Mouse (Mus musculus): ENCODE data around the gene Ehbp1. TPM values are rescaled to one million over a fixed set of nuclear protein-coding genes. Genes with fewer than 3 reads are reported as not detected.

The Ehbp1 gene
- total and polyA plus RNA-seq, 2 experiments from 2014 or later = 12.0 to 45.6 TPM

DNA sequence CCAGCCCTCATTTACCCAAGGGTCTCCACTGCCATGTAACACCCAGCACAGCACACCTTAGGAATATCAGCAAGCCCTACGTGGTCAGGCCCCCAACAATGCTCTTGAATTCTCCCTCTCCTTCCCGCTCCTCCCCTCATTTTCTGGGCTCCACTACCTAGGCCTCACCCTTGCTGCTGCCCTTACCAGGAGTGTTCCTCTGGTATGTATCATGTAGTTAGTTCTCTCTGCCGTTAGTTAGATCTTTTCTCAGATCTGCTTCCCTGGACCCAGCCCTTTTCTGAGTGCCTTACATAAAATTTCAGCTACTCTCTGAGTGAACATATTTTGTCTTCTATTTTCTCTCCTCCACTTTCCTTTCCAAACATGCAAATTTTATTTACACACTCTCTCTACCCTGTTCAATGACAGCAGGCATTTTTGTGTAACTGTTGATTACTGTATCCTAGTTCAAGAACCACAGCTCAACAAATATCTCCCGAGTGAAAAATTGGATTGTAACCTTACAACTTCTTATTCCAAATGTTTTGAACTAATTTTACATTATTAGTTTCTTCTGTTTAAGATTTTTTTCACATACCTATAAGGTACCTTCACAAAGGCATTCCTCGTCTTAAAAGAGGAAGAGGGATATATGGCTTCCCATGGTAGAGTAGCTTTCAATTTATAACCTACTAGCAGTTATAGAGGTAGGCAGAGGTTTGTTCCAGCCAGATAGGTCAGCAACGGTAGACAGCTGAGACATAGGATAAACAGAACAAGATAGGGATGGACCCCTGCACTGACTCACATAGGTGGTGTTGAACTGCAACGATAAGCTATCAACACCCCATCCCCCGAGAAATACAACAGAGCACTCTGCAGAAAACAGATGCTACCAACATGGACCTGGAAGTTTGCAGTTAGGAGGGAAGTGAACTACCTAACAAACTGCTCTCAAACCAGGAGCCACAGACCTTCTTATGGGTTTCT lies 160.3 kb downstream of the Ehbp1 start:
- H3K27ac ChIP-seq (ENCODE audit: low read depth, low read length) = no peak overlapping the region
- 89% methylated on average over 8 of the region's 8 CpGs for whole genome bisulfite sequencing
- no peak overlapping the region for H3K4me2 ChIP-seq (ENCODE audit: low read depth)
- no peaks in the 10 kb centered on the region for H3K9me3 ChIP-seq (ENCODE audit: low read length)
- H3K4me1 ChIP-seq (ENCODE audit: insufficient read depth) = no peaks in the 10 kb centered on the region
- H3K4me3 ChIP-seq (ENCODE audit: low read depth, low read length) = no peak overlapping the region
- H3K27me3 ChIP-seq (ENCODE audit: insufficient read depth, low read length) = no peaks in the 10 kb centered on the region
- ATAC-seq (no peak), DNase-seq (no peak)
- H3K36me3 ChIP-seq (ENCODE audit: insufficient read depth) = no peaks in the 10 kb centered on the region
- TF ChIP-seq CTCF (IDR thresholded peaks at IDR 0.05; ENCODE audit: low read depth) = no peak
- no peak overlapping the region for H3K9ac ChIP-seq

DNA sequence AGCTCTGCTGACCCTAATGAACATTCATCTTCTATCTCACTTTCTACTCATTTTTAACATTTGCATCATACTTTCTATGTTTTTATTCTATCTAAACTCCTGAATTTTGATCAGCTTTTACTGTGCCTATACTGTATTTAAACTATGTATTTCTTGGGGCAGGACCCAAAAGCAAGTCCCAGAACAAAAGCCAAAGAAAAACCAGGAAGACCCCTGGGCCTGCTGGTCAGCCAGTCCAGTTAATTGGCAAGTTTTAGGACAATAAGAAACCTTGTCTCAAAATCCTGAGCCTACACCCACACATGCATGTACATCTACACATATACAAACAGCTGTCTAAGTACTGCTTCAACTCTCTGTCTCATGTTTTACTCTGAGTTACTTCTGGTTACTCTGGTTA lies 161.9 kb downstream of the Ehbp1 start:
- no peak for DNase-seq
- ATAC-seq = no peak

DNA sequence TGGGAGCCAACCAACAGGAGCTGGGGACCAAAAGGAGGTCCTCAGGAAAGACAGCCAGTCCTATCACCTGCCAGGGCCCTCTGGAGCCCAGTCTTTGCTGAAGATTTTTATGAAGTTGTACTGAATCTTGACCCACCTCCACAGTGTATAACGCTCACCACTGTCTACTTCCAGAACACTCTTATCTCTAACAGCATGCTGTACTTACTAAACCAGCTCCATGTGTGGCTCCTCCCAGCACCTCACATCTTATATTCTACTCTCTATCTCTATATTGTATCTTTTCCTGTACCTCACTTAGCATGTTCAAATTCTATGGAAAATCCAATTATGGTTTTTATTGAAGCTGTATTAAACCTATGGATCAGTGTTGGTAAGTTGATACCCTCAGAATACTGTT lies 163.5 kb downstream of the Ehbp1 start:
- ATAC-seq = no peak
- Histone ChIP-seq H3K27ac (ENCODE audit: low read depth, low read length) (no peak overlapping the region), H3K4me3 (ENCODE audit: low read depth, low read length) (no peak overlapping the region), H3K9me3 (ENCODE audit: low read length) (no peaks in the 10 kb centered on the region), H3K9ac (no peak overlapping the region), H3K36me3 (ENCODE audit: insufficient read depth) (no peaks in the 10 kb centered on the region), H3K27me3 (ENCODE audit: insufficient read depth, low read length) (no peaks in the 10 kb centered on the region), H3K4me1 (ENCODE audit: insufficient read depth) (no peaks in the 10 kb centered on the region), H3K4me2 (ENCODE audit: low read depth) (no peak overlapping the region)
- no peak for TF ChIP-seq CTCF (IDR thresholded peaks at IDR 0.05; ENCODE audit: low read depth)
- no peak for DNase-seq
- 100% methylated on average over 1 of the region's 1 CpGs for WGBS

More for the DNA sequence above, 161.9 kb downstream of the Ehbp1 start:
- H3K9ac ChIP-seq = no peak overlapping the region
- no peak overlapping the region for H3K4me3 ChIP-seq (ENCODE audit: low read depth, low read length)
- TF ChIP-seq CTCF (IDR thresholded peaks at IDR 0.05; ENCODE audit: low read depth) = no peak
- H3K4me1 ChIP-seq (ENCODE audit: insufficient read depth) = no peaks in the 10 kb centered on the region
- H3K36me3 ChIP-seq (ENCODE audit: insufficient read depth) = no peaks in the 10 kb centered on the region
- no peak overlapping the region for H3K27ac ChIP-seq (ENCODE audit: low read depth, low read length)
- H3K4me2 ChIP-seq (ENCODE audit: low read depth) = no peak overlapping the region
- no peaks in the 10 kb centered on the region for H3K27me3 ChIP-seq (ENCODE audit: insufficient read depth, low read length)
- H3K9me3 ChIP-seq (ENCODE audit: low read length) = no peaks in the 10 kb centered on the region

DNA sequence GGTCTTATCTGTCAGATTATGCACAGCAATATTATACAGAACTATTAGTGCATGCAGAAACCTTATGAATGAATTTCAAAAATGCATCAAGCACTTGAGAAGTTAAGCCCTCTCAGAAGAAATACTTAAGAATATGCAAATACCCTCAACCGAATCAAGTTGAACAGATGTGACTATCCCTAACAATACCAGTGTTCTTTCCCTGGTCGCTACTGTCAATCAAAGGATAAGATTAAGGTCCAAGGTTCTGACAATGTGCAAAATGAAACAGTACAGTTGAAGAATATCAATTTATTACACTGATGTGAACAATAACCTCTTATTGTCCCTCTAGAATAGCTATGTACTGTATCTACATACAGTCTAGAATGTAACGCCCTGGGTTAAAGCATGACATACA lies 167.8 kb downstream of the Ehbp1 start:
- H3K27ac ChIP-seq (ENCODE audit: low read depth, low read length) = no peak overlapping the region
- no peak for TF ChIP-seq CTCF (IDR thresholded peaks at IDR 0.05; ENCODE audit: low read depth)
- DNase-seq = no peak
- 39% methylated on average over 3 of the region's 3 CpGs for WGBS
- H3K9ac ChIP-seq = no peak overlapping the region
- H3K27me3 ChIP-seq (ENCODE audit: insufficient read depth, low read length) = no peaks in the 10 kb centered on the region
- no peak for ATAC-seq
- H3K4me3 ChIP-seq (ENCODE audit: low read depth, low read length) = no peak overlapping the region
- H3K4me2 ChIP-seq (ENCODE audit: low read depth) = no peak overlapping the region
- no peaks in the 10 kb centered on the region for H3K4me1 ChIP-seq (ENCODE audit: insufficient read depth)
- no peaks in the 10 kb centered on the region for H3K9me3 ChIP-seq (ENCODE audit: low read length)
- H3K36me3 ChIP-seq (ENCODE audit: insufficient read depth) = peaks cover 7% of the 10 kb centered on the region; the same call in 1 of the 2 replicates

DNA sequence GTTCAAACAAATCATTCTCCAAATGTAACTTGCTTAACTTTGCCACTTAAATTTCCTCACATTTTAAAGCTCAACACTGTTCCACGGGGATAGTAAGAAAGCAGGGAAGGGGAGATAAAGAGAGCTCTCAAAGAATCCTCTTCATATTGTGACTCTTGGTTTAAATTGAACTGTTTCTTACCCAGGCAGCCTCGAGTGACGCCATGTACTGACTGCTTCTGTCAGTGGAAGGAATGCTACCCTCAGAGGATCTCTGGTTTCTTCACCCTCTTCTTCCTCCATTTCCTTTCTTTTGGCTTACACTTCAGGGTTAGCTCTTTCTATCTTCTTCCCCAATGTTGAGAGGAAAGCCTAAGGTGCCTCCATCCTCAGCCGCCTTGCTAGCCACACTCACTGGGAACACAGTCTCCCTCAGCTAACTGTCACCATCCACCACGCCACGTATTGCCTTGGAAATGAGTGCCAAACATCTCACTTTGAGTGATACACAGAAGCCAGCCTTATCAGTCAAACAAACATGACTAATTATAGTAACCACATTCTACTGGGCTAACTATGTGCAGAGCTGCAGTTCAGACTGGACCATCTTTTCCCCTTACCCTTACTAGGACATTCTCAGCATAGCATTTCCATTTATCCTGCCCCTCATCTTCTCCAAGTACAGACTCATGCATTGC lies 171.0 kb downstream of the Ehbp1 start:
- Histone ChIP-seq H3K27ac (ENCODE audit: low read depth, low read length) (no peak overlapping the region), H3K4me2 (ENCODE audit: low read depth) (no peak overlapping the region), H3K4me3 (ENCODE audit: low read depth, low read length) (no peak overlapping the region), H3K27me3 (ENCODE audit: insufficient read depth, low read length) (no peaks in the 10 kb centered on the region), H3K36me3 (ENCODE audit: insufficient read depth) (peaks cover 13% of the 10 kb centered on the region), H3K9ac (no peak overlapping the region), H3K9me3 (ENCODE audit: low read length) (no peaks in the 10 kb centered on the region), H3K4me1 (ENCODE audit: insufficient read depth) (no peaks in the 10 kb centered on the region)
- no peak for TF ChIP-seq CTCF (IDR thresholded peaks at IDR 0.05; ENCODE audit: low read depth)
- ATAC-seq = no peak
- DNase-seq = no peak
- 93% methylated on average over 6 of the region's 6 CpGs for WGBS

DNA sequence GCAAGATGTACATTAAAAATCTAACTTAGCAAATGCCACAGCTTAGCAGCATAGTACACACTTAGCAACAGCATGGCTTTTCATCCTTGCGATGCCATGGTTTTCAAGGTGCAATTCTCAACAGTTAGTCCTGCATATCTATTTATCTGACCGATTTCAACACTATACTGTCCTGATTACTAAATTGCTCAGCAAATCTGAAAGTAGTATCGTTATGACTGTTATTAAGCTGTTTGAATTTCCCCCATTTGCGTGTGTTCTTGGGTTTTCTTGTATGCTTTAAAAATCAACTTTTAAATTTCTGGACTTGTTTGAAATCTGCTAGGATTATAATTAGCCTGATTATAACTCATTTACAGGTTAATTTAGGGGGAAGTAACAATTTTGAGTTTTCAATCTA lies 184.2 kb downstream of the Ehbp1 start:
- Histone ChIP-seq H3K9ac (no peak overlapping the region), H3K4me2 (ENCODE audit: low read depth) (no peak overlapping the region), H3K27ac (ENCODE audit: low read depth, low read length) (no peak overlapping the region), H3K27me3 (ENCODE audit: insufficient read depth, low read length) (no peaks in the 10 kb centered on the region), H3K9me3 (ENCODE audit: low read length) (no peaks in the 10 kb centered on the region), H3K4me3 (ENCODE audit: low read depth, low read length) (no peak overlapping the region), H3K36me3 (ENCODE audit: insufficient read depth) (no peaks in the 10 kb centered on the region), H3K4me1 (ENCODE audit: insufficient read depth) (no peaks in the 10 kb centered on the region)
- ATAC-seq (no peak), DNase-seq (no peak)
- WGBS = 88% methylated on average over 4 of the region's 4 CpGs
- no peak for TF ChIP-seq CTCF (IDR thresholded peaks at IDR 0.05; ENCODE audit: low read depth)

DNA sequence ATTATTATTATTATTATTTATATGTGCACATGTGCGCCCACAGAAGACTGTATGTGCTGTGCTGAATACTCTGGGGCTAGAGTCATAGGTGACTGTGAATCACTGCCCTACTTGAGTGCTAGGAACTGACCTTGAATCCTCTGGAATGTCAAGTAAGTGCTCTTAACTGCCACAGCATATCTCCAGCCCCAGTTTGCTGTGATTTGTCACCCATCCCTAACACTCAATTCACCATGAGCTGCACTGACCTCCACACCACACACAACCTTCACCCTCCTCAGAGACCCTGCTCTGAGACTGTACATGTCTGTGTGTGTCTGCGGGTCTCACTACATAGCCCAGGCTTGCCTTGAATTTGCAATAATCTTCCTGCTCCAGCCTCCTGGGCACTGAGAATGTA lies 185.9 kb downstream of the Ehbp1 start:
- 100% methylated on average over 2 of the region's 2 CpGs for WGBS
- TF ChIP-seq CTCF (IDR thresholded peaks at IDR 0.05; ENCODE audit: low read depth) = no peak
- Histone ChIP-seq H3K4me3 (ENCODE audit: low read depth, low read length) (no peak overlapping the region), H3K36me3 (ENCODE audit: insufficient read depth) (no peaks in the 10 kb centered on the region), H3K4me2 (ENCODE audit: low read depth) (no peak overlapping the region), H3K9ac (no peak overlapping the region), H3K4me1 (ENCODE audit: insufficient read depth) (no peaks in the 10 kb centered on the region), H3K27me3 (ENCODE audit: insufficient read depth, low read length) (no peaks in the 10 kb centered on the region), H3K9me3 (ENCODE audit: low read length) (no peaks in the 10 kb centered on the region), H3K27ac (ENCODE audit: low read depth, low read length) (no peak overlapping the region)
- DNase-seq (no peak), ATAC-seq (no peak)

Data from forebrain, postnatal 0 days (tissue).